8 mouse cellular contexts compared by ENCODE assay signal in the genomic region with DNA sequence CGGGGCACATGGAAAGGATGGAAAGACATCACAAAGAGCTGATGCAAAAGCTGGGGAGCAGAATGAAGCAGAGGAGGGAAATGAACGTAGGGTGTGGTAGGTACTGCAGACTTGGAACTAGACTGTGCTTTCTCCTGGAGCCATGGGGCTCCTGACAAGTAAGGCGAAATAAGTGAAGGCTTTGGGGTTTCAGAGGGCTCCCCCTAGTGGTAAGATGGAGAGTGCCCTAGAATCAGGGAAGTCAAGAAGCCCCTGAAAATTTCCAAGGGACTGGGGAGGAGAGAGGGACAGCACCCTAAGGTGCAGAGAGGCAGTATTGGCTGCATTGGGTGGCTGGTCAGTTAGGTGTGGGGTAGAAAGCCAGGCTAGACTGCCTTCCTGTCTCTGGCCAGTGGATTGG. TPM values are rescaled to one million over a fixed set of nuclear protein-coding genes. Genes with fewer than 3 reads are reported as not detected.
DNase-seq lines count a peak whose midpoint lies in the region; ATAC-seq and TF ChIP-seq lines count a peak whose summit lies in the region.

No protein-coding gene starts in this region.

- H3K9ac ChIP-seq in CH12.LX (ENCODE audit: insufficient read depth, low read depth) = no peak overlapping the region
- H3K9ac ChIP-seq in embryonic facial prominence, embryonic 14.5 days (ENCODE audit: low read depth, low read length) = no peak overlapping the region
- no peak overlapping the region for H3K9ac ChIP-seq in liver, embryonic 13.5 days
- H3K9ac ChIP-seq in neural tube, embryonic 15.5 days (replicated peaks) = no peak overlapping the region

- H3K4me1 ChIP-seq in CH12.LX (ENCODE audit: control insufficient read depth in 1 of 2, insufficient read depth in 2 of 2) = peaks cover 12 to 78% of the 10 kb centered on the region in 2 experiments
- peaks cover 14% of the 10 kb centered on the region for H3K4me1 ChIP-seq in embryonic facial prominence, embryonic 14.5 days (ENCODE audit: control insufficient read depth, insufficient read depth, low read length)
- peaks cover 11% of the 10 kb centered on the region; the same call in 1 of the 2 replicates for H3K4me1 ChIP-seq in liver, embryonic 13.5 days (replicated peaks)
- peaks cover 5% of the 10 kb centered on the region; the same call in 1 of the 2 replicates for H3K4me1 ChIP-seq in spleen, adult 2 months (ENCODE audit: control insufficient read depth, insufficient read depth, insufficient read length)
- H3K4me1 ChIP-seq in neural tube, embryonic 15.5 days = peaks cover 31% of the 10 kb centered on the region

- TF ChIP-seq RAD21 in CH12.LX (IDR thresholded peaks at IDR 0.05; ENCODE audit: low read depth, low read length) = peak; percentile 54

- DNase-seq in layer of hippocampus, adult 11-12 months (ENCODE audit: low spot score) = peak; percentile 73
- no peak for DNase-seq in layer of hippocampus, postnatal 36 days
- DNase-seq in CH12.LX (ENCODE audit: extremely low read depth) (peak; percentile 66), ZHBTc4 (ENCODE audit: low read depth, low spot score) (peak; percentile 74)
- peak; percentile 51 for DNase-seq in embryonic facial prominence, embryonic 14.5 days (ENCODE audit: low spot score)
- DNase-seq in liver, embryonic 13.5 days = peak; percentile 24
- DNase-seq in spleen, adult 2 months (ENCODE audit: low read depth in 1 of 2, low spot score in 2 of 2) = peak; percentile 28 to 37

- peaks cover 3 to 81% of the 10 kb centered on the region in 2 experiments for H3K36me3 ChIP-seq in CH12.LX (replicated peaks in 1 of 2; ENCODE audit: control insufficient read depth in 1 of 2, insufficient read depth in 1 of 2, low read length in 1 of 2)
- H3K36me3 ChIP-seq in embryonic facial prominence, embryonic 14.5 days (ENCODE audit: control insufficient read depth, insufficient read depth, low read length) = peaks cover 62% of the 10 kb centered on the region
- peaks cover 30% of the 10 kb centered on the region for H3K36me3 ChIP-seq in liver, embryonic 13.5 days
- H3K36me3 ChIP-seq in spleen, adult 2 months (ENCODE audit: control insufficient read depth, insufficient read depth, low read length) = peaks cover 2% of the 10 kb centered on the region
- peaks cover 5% of the 10 kb centered on the region; the same call in 1 of the 2 replicates for H3K36me3 ChIP-seq in neural tube, embryonic 15.5 days

- in situ Hi-C loops in CH12.LX (cut with MboI; ENCODE audit: low pct_ligation_motif_present, low pct_unique_long_range_greater_than_20kb, low sequenced_read_pairs) = loop anchor here (5.0 to 10.0 kb wide), 2 partner anchors 50 to 88 kb away; no protein-coding TSS in a partner anchor

- no peak overlapping the region for H3K4me2 ChIP-seq in CH12.LX (ENCODE audit: insufficient read depth, low read depth, poor library complexity, severe bottlenecking)
- no peak overlapping the region for H3K4me2 ChIP-seq in embryonic facial prominence, embryonic 14.5 days (ENCODE audit: low read depth, low read length)
- H3K4me2 ChIP-seq in liver, embryonic 13.5 days = no peak overlapping the region
- no peak overlapping the region for H3K4me2 ChIP-seq in neural tube, embryonic 15.5 days

- H3K4me3 ChIP-seq in CH12.LX (replicated peaks in 1 of 3; ENCODE audit: low read depth in 2 of 3, low read length in 2 of 3, poor library complexity in 1 of 3) = no peak overlapping the region
- H3K4me3 ChIP-seq in embryonic facial prominence, embryonic 14.5 days (ENCODE audit: low read depth, low read length) = no peak overlapping the region
- H3K4me3 ChIP-seq in liver, embryonic 13.5 days (replicated peaks) = no peak overlapping the region
- no peak overlapping the region for H3K4me3 ChIP-seq in spleen, adult 2 months (ENCODE audit: extremely low read depth, insufficient read depth, insufficient read length)
- no peak overlapping the region for H3K4me3 ChIP-seq in neural tube, embryonic 15.5 days (replicated peaks)

- no peak for ATAC-seq in embryonic facial prominence, embryonic 14.5 days (ENCODE audit: low read depth)
- no peak for ATAC-seq in liver, embryonic 13.5 days (ENCODE audit: low read depth)
- no peak for ATAC-seq in neural tube, embryonic 15.5 days (ENCODE audit: low FRiP score)

- no peaks in the 10 kb centered on the region for H3K27me3 ChIP-seq in CH12.LX (replicated peaks)
- no peaks in the 10 kb centered on the region for H3K27me3 ChIP-seq in embryonic facial prominence, embryonic 14.5 days (replicated peaks; ENCODE audit: control insufficient read depth, insufficient read depth, low read length)
- H3K27me3 ChIP-seq in liver, embryonic 13.5 days = peaks cover 24% of the 10 kb centered on the region
- no peaks in the 10 kb centered on the region for H3K27me3 ChIP-seq in spleen, adult 2 months (ENCODE audit: control insufficient read depth, insufficient read depth, low read length)
- no peaks in the 10 kb centered on the region for H3K27me3 ChIP-seq in neural tube, embryonic 15.5 days (replicated peaks)

- no peak for TF ChIP-seq POLR2A in CH12.LX (IDR thresholded peaks at IDR 0.05; ENCODE audit: low read depth, low read length)
- TF ChIP-seq POLR2A in spleen, adult 2 months (IDR thresholded peaks at IDR 0.05; ENCODE audit: low read depth, low read length) = no peak

- dilution Hi-C loops in CH12.LX (cut with MboI; ENCODE audit: extremely low pct_ligation_motif_present, extremely low pct_unique_long_range_greater_than_20kb, low sequenced_read_pairs) = no loop called here

- 48% methylated on average over 3 of the region's 3 CpGs for WGBS in embryonic facial prominence, embryonic 14.5 days
- WGBS in liver, embryonic 13.5 days (ENCODE audit: insufficient replicate concordance) = 35% methylated on average over 3 of the region's 3 CpGs
- 69% methylated on average over 3 of the region's 3 CpGs for WGBS in spleen, adult 2 months
- WGBS in neural tube, embryonic 15.5 days = 57% methylated on average over 3 of the region's 3 CpGs

- H3K9me3 ChIP-seq in CH12.LX (replicated peaks; ENCODE audit: low read length) = no peaks in the 10 kb centered on the region
- H3K9me3 ChIP-seq in embryonic facial prominence, embryonic 14.5 days (ENCODE audit: control insufficient read depth, low read length) = no peaks in the 10 kb centered on the region
- no peaks in the 10 kb centered on the region for H3K9me3 ChIP-seq in liver, embryonic 13.5 days (replicated peaks)
- no peaks in the 10 kb centered on the region for H3K9me3 ChIP-seq in neural tube, embryonic 15.5 days (replicated peaks)

- no peaks in the 10 kb centered on the region for H3K79me2 ChIP-seq in CH12.LX (replicated peaks; ENCODE audit: control insufficient read depth, extremely low read depth, insufficient read depth, poor library complexity, severe bottlenecking)

- peak; percentile 76 to 88 for TF ChIP-seq CTCF in CH12.LX (conservative IDR thresholded peaks at IDR 0.05 in 1 of 2, IDR thresholded peaks at IDR 0.05 in 1 of 2; ENCODE audit: low read depth in 2 of 2, low read length in 2 of 2)
- TF ChIP-seq CTCF in spleen, adult 2 months (IDR thresholded peaks at IDR 0.05; ENCODE audit: extremely low read depth, insufficient read depth, insufficient read length, insufficient replicate concordance) = peak; percentile 42; the same call in 1 of the 2 replicates

- no peak for TF ChIP-seq EP300 in CH12.LX (IDR thresholded peaks at IDR 0.05; ENCODE audit: low read length)

- H3K27ac ChIP-seq in CH12.LX (ENCODE audit: insufficient read depth, low read depth) = no peak overlapping the region
- no peak overlapping the region for H3K27ac ChIP-seq in embryonic facial prominence, embryonic 14.5 days (replicated peaks; ENCODE audit: low read depth, low read length)
- no peak overlapping the region for H3K27ac ChIP-seq in liver, embryonic 13.5 days
- no peak overlapping the region for H3K27ac ChIP-seq in spleen, adult 2 months (ENCODE audit: insufficient read depth, low read length)
- no peak overlapping the region for H3K27ac ChIP-seq in neural tube, embryonic 15.5 days (replicated peaks)

TF ChIP-seq in CH12.LX, 34 proteins besides CTCF, POLR2A, EP300 and RAD21:
- TF ChIP-seq RCOR1 (conservative IDR thresholded peaks at IDR 0.05; ENCODE audit: low read depth, low read length) = no peak
- peak; percentile 67 for TF ChIP-seq SMC3 (IDR thresholded peaks at IDR 0.05; ENCODE audit: low read depth, low read length)
- no peak for TF ChIP-seq USF2 (conservative IDR thresholded peaks at IDR 0.05; ENCODE audit: low read depth, low read length)
TF ChIP-seq in CH12.LX: peak in this region for 1.

RNA-seq across cellular contexts. Expression of a gene that starts 5.6 kb away (rescaled TPM):
- 10 to 100 TPM; 19.0 to 20.1 TPM for total RNA-seq in layer of hippocampus, postnatal 36 days (2021)
- 2.5 and 3.4 TPM in 2 replicates for total RNA-seq in CH12.LX (2012; rRNA removed)
- total RNA-seq in CH12.LX (2014; rRNA removed) = 2.9 and 3.4 TPM in 2 replicates
- polyA plus RNA-seq in CH12.LX (2012; ENCODE audit: insufficient read length, low read depth) = 15.0 and 17.4 TPM in 2 replicates
- polyA plus RNA-seq in embryonic facial prominence, embryonic 14.5 days (2014; fragmentation: Nextera tagmentation; extraction: Ambion mirVana) = 18.1 and 21.4 TPM in 2 replicates
- polyA plus RNA-seq in liver, embryonic 13.5 days (2015; fragmentation: Nextera tagmentation; extraction: Ambion mirVana) = 4.6 and 6.1 TPM in 2 replicates
- polyA plus RNA-seq in spleen, adult 2 months (2012; rRNA removed) = 46.3 and 50.4 TPM in 2 replicates
- 7.8 and 8.4 TPM in 2 replicates for polyA plus RNA-seq in neural tube, embryonic 15.5 days (2015; fragmentation: Nextera tagmentation; extraction: Ambion mirVana)

RNA-seq across cellular contexts. Expression of a gene that starts 58.3 kb away (rescaled TPM):
- 100 to 1,000 TPM; 335 to 338 TPM for total RNA-seq in layer of hippocampus, postnatal 36 days (2021)
- total RNA-seq in CH12.LX (2012; rRNA removed) (27.3 and 31.3 TPM in 2 replicates), CH12.LX (2014; rRNA removed) (22.7 and 32.5 TPM in 2 replicates)
- polyA plus RNA-seq in CH12.LX (2012; ENCODE audit: insufficient read length, low read depth) = 83.4 and 86.4 TPM in 2 replicates
- polyA plus RNA-seq in embryonic facial prominence, embryonic 14.5 days (2014; fragmentation: Nextera tagmentation; extraction: Ambion mirVana) = 89.3 and 95.0 TPM in 2 replicates
- 28.2 and 32.2 TPM in 2 replicates for polyA plus RNA-seq in liver, embryonic 13.5 days (2015; fragmentation: Nextera tagmentation; extraction: Ambion mirVana)
- 22.7 and 23.9 TPM in 2 replicates for polyA plus RNA-seq in spleen, adult 2 months (2012; rRNA removed)
- polyA plus RNA-seq in neural tube, embryonic 15.5 days (2015; fragmentation: Nextera tagmentation; extraction: Ambion mirVana) = 108 and 110 TPM in 2 replicates

Comparison
In these comparisons a context has a peak if more than half of its experiments do, and no peak if none do; other contexts are left out.
1. DNase-seq: peak in layer of hippocampus, adult 11-12 months (single experiment), CH12.LX (single experiment), ZHBTc4 (single experiment), embryonic facial prominence, embryonic 14.5 days (single experiment), liver, embryonic 13.5 days (single experiment) and spleen, adult 2 months (2 of 2); none in layer of hippocampus, postnatal 36 days (0 of 2).